Mouse (Mus musculus) thymus, adult 2 months (tissue): ENCODE data around the gene Sec14l1. TPM values are rescaled to one million over a fixed set of nuclear protein-coding genes. Genes with fewer than 3 reads are reported as not detected.

Experiments used
- DNase-seq: peaks from one replicate; pipeline ENCODE4 v3.0.0; 2021
- H3K27ac ChIP-seq: fragments of 200-500 bp; 2 replicates; pipeline ENCODE4 v1.5.1; 2012; ENCODE audit warnings: low read length, control low read depth; ENCODE audit not compliant: control insufficient read depth, insufficient read depth
- H3K27me3 ChIP-seq: fragments of 200-500 bp; 2 replicates; pipeline ENCODE4 v1.6.1; 2012; ENCODE audit warnings: mild to moderate bottlenecking, low read length, moderate library complexity, mixed read lengths; ENCODE audit not compliant: control insufficient read depth, insufficient read depth
- H3K36me3 ChIP-seq: fragments of 200-500 bp; 2 replicates; pipeline ENCODE4 v1.6.1; 2012; ENCODE audit warnings: mild to moderate bottlenecking, low read length, moderate library complexity; ENCODE audit not compliant: control insufficient read depth, insufficient read depth
- H3K4me1 ChIP-seq: fragments of 200-500 bp; replicated peaks from 2 replicates; pipeline ENCODE4 v1.6.1; 2012; ENCODE audit warnings: low read length; ENCODE audit not compliant: control insufficient read depth, insufficient read depth
- H3K4me3 ChIP-seq: fragments of 200-500 bp; 2 replicates; pipeline ENCODE4 v1.5.1; 2012; ENCODE audit warnings: mild to moderate bottlenecking, low read length, control low read depth, moderate library complexity; ENCODE audit not compliant: control insufficient read depth, insufficient read depth
- CTCF ChIP-seq: fragments of 200-500 bp; IDR thresholded peaks from 2 replicates; pipeline ENCODE4 v1.5.1; 2012; ENCODE audit warnings: mild to moderate bottlenecking, control low read depth, low read length, moderate library complexity, borderline replicate concordance; ENCODE audit not compliant: control insufficient read depth, poor library complexity, insufficient read depth; ENCODE audit errors: extremely low read depth
- POLR2A ChIP-seq: fragments of 200-500 bp; IDR thresholded peaks from 2 replicates; pipeline ENCODE4 v1.6.1; 2012; ENCODE audit warnings: mild to moderate bottlenecking, low read length, control low read depth, moderate library complexity; ENCODE audit not compliant: control insufficient read depth, poor library complexity, insufficient read depth; ENCODE audit errors: extremely low read depth
- WGBS: fragments of 180-500 bp; shearing (Covaris S2); methylation state at CpG from one replicate; pipeline ENCODE4 v1.1.7; 2018; 5-methylcytosine and 5-hydroxymethylcytosine counted together
- polyA plus RNA-seq: library from polyadenylated mRNA; depleted of rRNA; stranded (reverse); fragments of >200 nt; gene quantifications from 2 replicates; pipeline ENCODE4 v1.2.3, GENCODE M21; 2012

Sec14l1 gene
- polyA plus RNA-seq, 1 experiment = 84.8 TPM

- Histone ChIP-seq H3K27ac (no peak overlapping the region), H3K36me3 (peaks cover 56% of the 10 kb centered on the region), H3K4me3 (no peak overlapping the region), H3K4me1 (no peaks in the 10 kb centered on the region), H3K27me3 (no peaks in the 10 kb centered on the region)
- WGBS = 85% methylated on average over 9 of the region's 9 CpGs
- TF ChIP-seq POLR2A (no peak), CTCF (no peak)
- DNase-seq = no peak
Observed at GRCm38 (mm10) chr11:117150467-117150966, 35.5 kb downstream of the Sec14l1 start.

GRCm38 (mm10) chr11:117151461-117151860 is 36.5 kb downstream of the Sec14l1 start:
- peaks cover 50% of the 10 kb centered on the region for H3K36me3 ChIP-seq
- no peaks in the 10 kb centered on the region for H3K27me3 ChIP-seq
- no peak for DNase-seq
- H3K27ac ChIP-seq = no peak overlapping the region
- no peak for TF ChIP-seq CTCF
- H3K4me3 ChIP-seq = no peak overlapping the region
- 98% methylated on average over 7 of the region's 7 CpGs for WGBS
- H3K4me1 ChIP-seq = no peaks in the 10 kb centered on the region

- WGBS = 97% methylated on average over 6 of the region's 6 CpGs
- no peaks in the 10 kb centered on the region for H3K27me3 ChIP-seq
- no peak overlapping the region for H3K27ac ChIP-seq
- no peak overlapping the region for H3K4me3 ChIP-seq
- no peaks in the 10 kb centered on the region for H3K4me1 ChIP-seq
- TF ChIP-seq CTCF (no peak), POLR2A (no peak)
- peaks cover 52% of the 10 kb centered on the region for H3K36me3 ChIP-seq
- no peak for DNase-seq
Observed at GRCm38 (mm10) chr11:117152541-117152940, 37.6 kb downstream of the Sec14l1 start.

GRCm38 (mm10) chr11:117153553-117153952 is 38.6 kb downstream of the Sec14l1 start:
- no peak overlapping the region for H3K4me3 ChIP-seq
- no peaks in the 10 kb centered on the region for H3K27me3 ChIP-seq
- no peak for TF ChIP-seq POLR2A
- TF ChIP-seq CTCF = no peak
- H3K36me3 ChIP-seq = peaks cover 44% of the 10 kb centered on the region
- no peaks in the 10 kb centered on the region for H3K4me1 ChIP-seq
- WGBS = 94% methylated on average over 9 of the region's 9 CpGs
- no peak for DNase-seq
- no peak overlapping the region for H3K27ac ChIP-seq

GRCm38 (mm10) chr11:117154088-117154815 is 39.3 kb downstream of the Sec14l1 start:
- Histone ChIP-seq H3K4me1 (no peaks in the 10 kb centered on the region), H3K27ac (no peak overlapping the region), H3K4me3 (no peak overlapping the region), H3K27me3 (no peaks in the 10 kb centered on the region), H3K36me3 (peaks cover 37% of the 10 kb centered on the region)
- no peak for DNase-seq
- TF ChIP-seq CTCF = no peak
- no peak for TF ChIP-seq POLR2A
- 90% methylated on average over 7 of the region's 7 CpGs for WGBS

- no peak overlapping the region for H3K27ac ChIP-seq
- TF ChIP-seq CTCF (no peak), POLR2A (no peak)
- WGBS = 98% methylated on average over 13 of the region's 15 CpGs
- no peaks in the 10 kb centered on the region for H3K27me3 ChIP-seq
- H3K4me1 ChIP-seq = no peaks in the 10 kb centered on the region
- H3K36me3 ChIP-seq = peaks cover 16% of the 10 kb centered on the region
- no peak overlapping the region for H3K4me3 ChIP-seq
- no peak for DNase-seq
Observed at GRCm38 (mm10) chr11:117156725-117157124, 41.8 kb downstream of the Sec14l1 start.

GRCm38 (mm10) chr11:117158343-117158742 is 43.4 kb downstream of the Sec14l1 start:
- Histone ChIP-seq H3K27me3 (no peaks in the 10 kb centered on the region), H3K27ac (no peak overlapping the region), H3K4me3 (no peak overlapping the region), H3K4me1 (no peaks in the 10 kb centered on the region), H3K36me3 (peaks cover 8% of the 10 kb centered on the region; the same call in 1 of the 2 replicates)
- DNase-seq = no peak
- TF ChIP-seq CTCF (no peak), POLR2A (no peak)
- WGBS = 95% methylated on average over 11 of the region's 11 CpGs
